Mouse (Mus musculus): ENCODE results near the gene Tnfrsf14. TPM values are rescaled to one million over a fixed set of nuclear protein-coding genes. Genes with fewer than 3 reads are reported as not detected.

The Tnfrsf14 gene
- polyA plus RNA-seq, 1 experiment = 177 TPM

DNA sequence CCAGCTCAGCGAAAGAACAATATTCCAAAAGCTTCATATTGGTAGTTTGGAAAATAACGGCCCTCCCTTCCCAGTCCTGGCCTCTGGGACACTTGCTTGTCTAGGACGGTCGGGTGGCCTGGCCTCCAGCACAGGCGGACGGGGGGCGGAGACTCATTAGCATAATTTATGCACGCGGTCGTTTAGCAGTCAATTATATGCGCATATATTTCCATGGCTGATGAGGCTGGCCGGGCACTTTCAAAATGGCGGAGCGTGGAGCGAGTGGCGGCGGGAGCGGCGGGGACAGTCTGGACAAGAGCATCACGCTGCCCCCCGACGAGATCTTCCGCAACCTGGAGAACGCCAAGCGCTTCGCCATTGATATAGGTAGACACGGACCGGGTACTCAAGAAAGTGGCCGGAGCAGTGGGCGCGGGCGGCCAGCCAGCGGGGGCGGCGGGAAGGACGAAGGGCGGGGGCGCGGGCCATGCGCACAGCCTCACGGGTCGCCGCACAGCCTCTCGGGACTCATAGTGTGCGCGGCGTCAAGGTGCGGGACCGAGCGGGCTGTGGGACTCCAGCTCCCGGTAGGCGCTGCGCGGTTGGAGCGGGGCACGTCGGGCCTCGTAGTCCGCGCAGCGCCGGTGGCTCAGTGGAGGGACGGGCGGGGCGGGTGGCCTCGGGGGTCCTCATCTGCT, 35.7 kb upstream of the Tnfrsf14 start, which contains the start of gene Pank4:
Gene Pank4 (plus strand): TSS at position 223 of the 680 bp plus-strand sequence.
- peaks cover 1% of the 10 kb centered on the region; the same call in 1 of the 2 replicates for H3K36me3 ChIP-seq (ENCODE audit: control insufficient read depth, insufficient read depth, low read length)
- peaks cover 9% of the 10 kb centered on the region for H3K4me1 ChIP-seq (ENCODE audit: control insufficient read depth, insufficient read depth, insufficient read length, low read length)
- peak within 1 kb of the TSS; percentile 93 for H3K4me3 ChIP-seq (ENCODE audit: low read depth, low read length)
- TF ChIP-seq POLR2A (IDR thresholded peaks at IDR 0.05; ENCODE audit: low read depth, low read length) (peak; percentile 87; the same call in 1 of the 2 replicates), CTCF (IDR thresholded peaks at IDR 0.05; ENCODE audit: extremely low read depth, insufficient read length, insufficient replicate concordance, low read depth, low read length) (no peak)
- 1% methylated on average over 66 of the region's 66 CpGs for WGBS
- peaks cover 16% of the 10 kb centered on the region for H3K27me3 ChIP-seq (ENCODE audit: control insufficient read depth, insufficient read depth, low read length)
- H3K27ac ChIP-seq (ENCODE audit: insufficient read depth, low read depth, low read length) = peak within 1 kb of the TSS; percentile 62

DNA sequence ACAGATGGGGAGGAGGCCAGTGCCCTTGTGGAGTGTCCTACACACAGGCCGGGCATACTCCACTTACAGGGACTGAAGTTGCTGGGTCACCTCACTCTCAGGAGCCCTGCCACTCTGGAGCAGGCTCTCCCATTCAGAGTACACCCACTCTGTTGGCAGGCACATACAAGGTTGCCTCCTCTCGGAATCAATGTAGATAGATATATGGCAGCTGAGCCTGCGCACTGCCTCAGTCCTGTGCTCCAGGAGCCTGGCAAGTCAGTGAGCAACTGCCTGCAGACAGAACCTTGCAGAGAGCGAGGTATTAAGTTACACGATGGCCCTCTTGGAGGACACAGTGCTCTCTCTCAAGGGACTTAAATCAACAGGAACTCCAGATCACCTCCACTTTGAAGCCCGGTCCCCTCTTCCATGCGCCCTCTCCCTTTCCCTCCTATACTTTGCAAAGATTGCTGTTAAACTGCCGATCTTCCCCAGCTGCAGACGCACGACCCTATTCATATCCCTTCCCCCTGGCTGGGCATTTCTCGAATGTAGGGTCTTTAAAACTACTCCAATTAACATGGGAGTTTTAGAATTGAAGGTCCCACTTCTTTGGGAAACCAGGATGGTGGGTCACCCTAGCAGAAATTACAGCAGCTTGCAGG, 35.0 kb upstream of the Tnfrsf14 start:
- WGBS = 76% methylated on average over 11 of the region's 11 CpGs
- H3K27me3 ChIP-seq (ENCODE audit: control insufficient read depth, insufficient read depth, low read length) = peaks cover 21% of the 10 kb centered on the region
- H3K4me3 ChIP-seq (ENCODE audit: low read depth, low read length) = peak overlapping the region; percentile 93; the same call in 1 of the 2 replicates
- H3K36me3 ChIP-seq (ENCODE audit: control insufficient read depth, insufficient read depth, low read length) = no peaks in the 10 kb centered on the region
- no peak overlapping the region for H3K27ac ChIP-seq (ENCODE audit: insufficient read depth, low read depth, low read length)
- no peak for TF ChIP-seq POLR2A (IDR thresholded peaks at IDR 0.05; ENCODE audit: low read depth, low read length)
- TF ChIP-seq CTCF (IDR thresholded peaks at IDR 0.05; ENCODE audit: extremely low read depth, insufficient read length, insufficient replicate concordance, low read depth, low read length) = no peak
- peaks cover 9% of the 10 kb centered on the region for H3K4me1 ChIP-seq (ENCODE audit: control insufficient read depth, insufficient read depth, insufficient read length, low read length)

DNA sequence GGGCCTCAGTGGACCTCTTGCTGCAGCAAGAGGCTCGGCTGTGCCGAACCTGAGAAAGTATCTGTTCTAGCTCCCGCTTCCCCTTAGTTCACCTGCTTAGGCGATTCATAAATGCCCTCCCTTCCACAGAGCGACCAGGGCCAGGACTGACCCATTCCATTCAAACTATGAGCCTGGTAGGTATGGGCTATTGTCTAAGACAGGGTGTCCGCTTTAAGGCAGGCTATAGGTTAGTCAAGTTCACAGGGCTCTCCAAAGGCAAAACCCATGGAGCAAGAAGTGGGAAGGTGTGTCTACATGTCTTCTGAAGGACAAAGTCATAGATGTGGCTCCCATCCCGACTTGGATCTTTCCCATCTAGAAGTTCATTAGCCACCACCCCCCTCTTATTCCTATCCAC, 34.3 kb upstream of the Tnfrsf14 start:
- TF ChIP-seq CTCF (IDR thresholded peaks at IDR 0.05; ENCODE audit: extremely low read depth, insufficient read length, insufficient replicate concordance, low read depth, low read length) = no peak
- no peak for TF ChIP-seq POLR2A (IDR thresholded peaks at IDR 0.05; ENCODE audit: low read depth, low read length)
- Histone ChIP-seq H3K27ac (ENCODE audit: insufficient read depth, low read depth, low read length) (no peak overlapping the region), H3K4me3 (ENCODE audit: low read depth, low read length) (no peak overlapping the region), H3K36me3 (ENCODE audit: control insufficient read depth, insufficient read depth, low read length) (no peaks in the 10 kb centered on the region), H3K27me3 (ENCODE audit: control insufficient read depth, insufficient read depth, low read length) (peaks cover 22% of the 10 kb centered on the region), H3K4me1 (ENCODE audit: control insufficient read depth, insufficient read depth, insufficient read length, low read length) (peaks cover 9% of the 10 kb centered on the region)
- 94% methylated on average over 7 of the region's 7 CpGs for WGBS

DNA sequence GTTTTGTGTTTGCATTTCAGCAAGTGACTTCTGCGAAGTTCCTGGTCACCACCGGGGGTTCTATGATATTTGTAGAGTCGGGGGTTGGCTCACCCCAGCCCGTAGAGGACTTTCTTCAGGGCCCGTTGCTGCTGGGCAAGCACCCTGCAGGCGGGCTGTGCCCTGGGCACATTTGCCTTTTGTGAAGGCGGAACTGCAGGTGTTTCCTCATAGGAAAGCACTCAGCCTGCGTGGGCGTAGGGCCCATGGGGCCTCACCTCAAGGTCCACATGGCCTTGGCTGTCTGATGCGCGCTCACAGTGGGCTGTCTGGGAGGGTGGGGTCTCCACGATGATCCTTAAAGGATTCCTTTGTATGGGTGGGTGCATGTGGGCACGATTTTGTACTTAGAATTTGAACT, 33.5 kb upstream of the Tnfrsf14 start:
- Histone ChIP-seq H3K4me1 (ENCODE audit: control insufficient read depth, insufficient read depth, insufficient read length, low read length) (peaks cover 9% of the 10 kb centered on the region), H3K27me3 (ENCODE audit: control insufficient read depth, insufficient read depth, low read length) (peaks cover 22% of the 10 kb centered on the region), H3K4me3 (ENCODE audit: low read depth, low read length) (peak overlapping the region; percentile 63), H3K36me3 (ENCODE audit: control insufficient read depth, insufficient read depth, low read length) (no peaks in the 10 kb centered on the region), H3K27ac (ENCODE audit: insufficient read depth, low read depth, low read length) (no peak overlapping the region)
- 20% methylated on average over 13 of the region's 13 CpGs for WGBS
- TF ChIP-seq CTCF (IDR thresholded peaks at IDR 0.05; ENCODE audit: extremely low read depth, insufficient read length, insufficient replicate concordance, low read depth, low read length) (peak; percentile 2; the same call in 1 of the 2 replicates), POLR2A (IDR thresholded peaks at IDR 0.05; ENCODE audit: low read depth, low read length) (0 out of 2 replicates have a peak, but pooled peaks have one; percentile 12)

- H3K27ac ChIP-seq (ENCODE audit: insufficient read depth, low read depth, low read length) = no peak overlapping the region
- WGBS = under 1% methylated on average over 47 of the region's 47 CpGs
Measured at GRCm38 (mm10) chr4:154961226-154961738, 32.9 kb upstream of the Tnfrsf14 start.

GRCm38 (mm10) chr4:154960690-154961225, 32.4 kb upstream of the Tnfrsf14 start, which contains the start of gene Hes5:
Gene Hes5, plus strand, starts transcription at chr4:154960923.
- H3K4me1 ChIP-seq (ENCODE audit: control insufficient read depth, insufficient read depth, insufficient read length, low read length) = peaks cover 9% of the 10 kb centered on the region
- no peak within 1 kb of the TSS for H3K27ac ChIP-seq (ENCODE audit: insufficient read depth, low read depth, low read length)
- peak within 1 kb of the TSS; percentile 63 for H3K4me3 ChIP-seq (ENCODE audit: low read depth, low read length)
- TF ChIP-seq CTCF (IDR thresholded peaks at IDR 0.05; ENCODE audit: extremely low read depth, insufficient read length, insufficient replicate concordance, low read depth, low read length) = no peak
- TF ChIP-seq POLR2A (IDR thresholded peaks at IDR 0.05; ENCODE audit: low read depth, low read length) = no peak
- H3K27me3 ChIP-seq (ENCODE audit: control insufficient read depth, insufficient read depth, low read length) = peaks cover 22% of the 10 kb centered on the region
- under 1% methylated on average over 65 of the region's 65 CpGs for WGBS
- H3K36me3 ChIP-seq (ENCODE audit: control insufficient read depth, insufficient read depth, low read length) = no peaks in the 10 kb centered on the region

More at GRCm38 (mm10) chr4:154961226-154961738, 32.9 kb upstream of the Tnfrsf14 start:
- H3K4me1 ChIP-seq (ENCODE audit: control insufficient read depth, insufficient read depth, insufficient read length, low read length) = peaks cover 9% of the 10 kb centered on the region
- no peak for TF ChIP-seq POLR2A (IDR thresholded peaks at IDR 0.05; ENCODE audit: low read depth, low read length)
- TF ChIP-seq CTCF (IDR thresholded peaks at IDR 0.05; ENCODE audit: extremely low read depth, insufficient read length, insufficient replicate concordance, low read depth, low read length) = peak; percentile 4; the same call in 1 of the 2 replicates
- H3K36me3 ChIP-seq (ENCODE audit: control insufficient read depth, insufficient read depth, low read length) = no peaks in the 10 kb centered on the region
- H3K4me3 ChIP-seq (ENCODE audit: low read depth, low read length) = peak overlapping the region; percentile 63
- H3K27me3 ChIP-seq (ENCODE audit: control insufficient read depth, insufficient read depth, low read length) = peaks cover 22% of the 10 kb centered on the region
